Mouse (Mus musculus) erythroblast, embryonic 14.5 days (primary cell): ENCODE data around the gene Aamp. TPM values are rescaled to one million over a fixed set of nuclear protein-coding genes. Genes with fewer than 3 reads are reported as not detected.

ENCODE experiments used
- H3K27me3 ChIP-seq: 2 replicates; pipeline ENCODE4 v1.6.1; 2012; ENCODE audit warnings: inconsistent platforms; ENCODE audit not compliant: control insufficient read depth
- H3K36me3 ChIP-seq: 2 replicates; pipeline ENCODE4 v1.6.1; 2012; ENCODE audit warnings: mild to moderate bottlenecking, inconsistent platforms; ENCODE audit not compliant: control insufficient read depth
- H3K4me1 ChIP-seq: 2 replicates; pipeline ENCODE4 v1.6.1; 2012; ENCODE audit warnings: inconsistent platforms; ENCODE audit not compliant: control insufficient read depth
- H3K4me3 ChIP-seq: replicated peaks from 2 replicates; pipeline ENCODE3; 2012; ENCODE audit warnings: moderate library complexity, mild to moderate bottlenecking, inconsistent platforms
- H3K9me3 ChIP-seq: 2 replicates; pipeline ENCODE4 v1.6.1; 2012; ENCODE audit warnings: low read length, inconsistent platforms, mixed read lengths; ENCODE audit not compliant: control insufficient read depth
- GATA1 ChIP-seq: IDR thresholded peaks from 2 replicates; pipeline ENCODE4 v1.6.1; 2012; ENCODE audit warnings: low read length, inconsistent platforms, mixed read lengths
- TAL1 ChIP-seq: IDR thresholded peaks from 3 replicates; pipeline ENCODE4 v1.6.1; 2012; ENCODE audit warnings: low read length, inconsistent platforms, mixed read lengths
- polyA plus RNA-seq: library from polyadenylated mRNA; stranded (reverse); fragments of >175 nt; gene quantifications from 2 replicates; pipeline ENCODE4 v1.2.3, GENCODE M21; 2012

Gene Aamp
- polyA plus RNA-seq, 1 experiment: 15.5 TPM

DNA sequence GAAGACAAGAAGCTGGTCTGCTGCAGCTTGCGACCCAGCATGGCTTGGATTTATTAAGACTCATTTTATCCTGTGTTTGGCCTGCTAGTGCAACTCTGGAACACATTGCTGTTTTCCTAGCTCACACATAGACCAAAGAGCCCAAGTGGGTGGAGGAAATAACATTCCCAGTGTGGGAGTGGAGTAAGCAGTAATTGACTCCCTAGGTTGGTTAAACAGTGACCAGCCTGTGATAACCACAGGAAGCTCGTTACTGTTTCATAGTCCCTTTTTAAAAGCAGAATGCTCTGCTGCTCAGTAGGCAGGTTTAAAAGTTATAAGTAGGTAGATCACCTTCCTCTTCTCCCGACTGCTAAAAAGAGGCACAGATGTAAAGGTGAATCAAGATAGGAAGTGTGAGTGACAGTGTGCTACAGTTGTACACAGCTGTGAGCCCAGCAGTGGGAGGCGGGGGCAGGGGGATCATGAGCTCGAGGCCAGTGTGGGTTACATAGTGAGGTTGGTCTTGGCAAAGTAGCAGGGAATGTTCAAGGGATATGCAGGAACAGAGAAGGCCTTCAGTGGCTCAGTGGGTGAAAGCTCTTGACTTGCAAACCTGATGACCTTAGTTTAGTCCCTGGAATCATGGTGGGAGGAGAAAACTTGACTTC lies 35.1 kb downstream of the Aamp start:
- Histone ChIP-seq H3K4me1 (peaks cover 1% of the 10 kb centered on the region), H3K4me3 (no peak overlapping the region), H3K9me3 (no peaks in the 10 kb centered on the region), H3K36me3 (peaks cover 80% of the 10 kb centered on the region), H3K27me3 (no peaks in the 10 kb centered on the region)
- no peak for TF ChIP-seq TAL1
- no peak for TF ChIP-seq GATA1

DNA sequence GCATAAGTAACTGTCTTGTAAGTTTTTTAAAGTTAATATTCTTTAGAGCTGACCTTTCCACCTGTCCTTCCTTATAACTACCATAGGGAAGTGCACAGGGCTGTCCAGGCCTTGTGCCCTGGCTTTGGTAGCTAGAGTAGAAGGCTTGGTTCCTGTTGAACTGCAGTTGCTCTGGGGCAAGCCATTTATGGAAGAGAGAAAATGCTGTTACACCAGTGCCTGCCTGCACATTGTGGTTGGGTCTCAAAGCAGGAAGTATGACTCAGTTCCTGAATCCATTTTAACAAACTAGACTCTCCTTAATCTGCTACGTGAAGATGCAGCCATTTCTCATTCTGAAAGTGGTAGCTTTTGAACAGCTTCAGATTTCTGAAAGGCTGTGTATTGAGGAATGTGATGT lies 35.7 kb downstream of the Aamp start:
- Histone ChIP-seq H3K36me3 (peaks cover 76% of the 10 kb centered on the region), H3K27me3 (no peaks in the 10 kb centered on the region), H3K4me3 (no peak overlapping the region), H3K4me1 (peaks cover 2% of the 10 kb centered on the region), H3K9me3 (no peaks in the 10 kb centered on the region)
- no peak for TF ChIP-seq TAL1
- TF ChIP-seq GATA1: no peak

DNA sequence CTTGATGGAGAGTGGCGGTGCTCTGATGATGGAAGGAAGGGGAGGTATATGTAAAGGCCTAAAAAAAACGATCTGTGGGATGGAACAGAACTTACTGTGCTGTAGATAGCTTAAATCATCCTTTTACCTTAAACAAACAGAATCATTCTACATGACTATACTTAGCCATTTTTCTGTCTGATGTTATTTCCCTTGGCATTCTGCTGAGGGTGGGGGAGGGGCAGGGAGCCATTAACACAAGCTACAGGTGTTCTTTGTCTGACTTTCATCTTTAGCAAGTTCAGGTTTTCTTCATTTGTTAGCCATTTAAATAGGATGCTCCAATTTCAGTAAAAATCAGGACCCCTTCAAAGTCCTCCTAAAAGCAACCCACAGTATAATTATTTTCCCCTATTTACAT lies 39.0 kb downstream of the Aamp start:
- Histone ChIP-seq H3K9me3 (no peaks in the 10 kb centered on the region), H3K27me3 (no peaks in the 10 kb centered on the region), H3K4me3 (no peak overlapping the region), H3K36me3 (peaks cover 63% of the 10 kb centered on the region), H3K4me1 (peaks cover 12% of the 10 kb centered on the region)
- no peak for TF ChIP-seq GATA1
- TF ChIP-seq TAL1: no peak

DNA sequence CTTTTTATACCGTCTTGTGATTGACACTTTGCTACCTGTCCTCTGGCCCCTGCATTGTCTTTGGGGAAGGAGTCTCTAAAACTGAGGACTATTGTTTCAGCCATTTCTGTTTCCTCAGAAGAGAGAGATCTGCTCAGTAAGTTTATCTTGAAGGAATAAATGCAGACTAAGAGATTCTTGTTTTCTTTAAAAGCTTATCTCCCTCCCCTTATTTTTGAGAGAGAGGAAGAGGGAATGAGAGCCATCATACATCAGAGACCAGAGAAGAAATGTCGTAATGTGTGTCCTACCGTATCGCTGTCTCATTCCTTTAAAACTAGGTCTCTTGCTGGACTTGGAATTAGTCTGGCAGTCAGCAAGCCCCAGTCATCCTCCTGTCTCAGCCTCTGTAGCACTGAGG lies 43.7 kb downstream of the Aamp start:
- Histone ChIP-seq H3K27me3 (no peaks in the 10 kb centered on the region), H3K36me3 (peaks cover 27% of the 10 kb centered on the region), H3K4me1 (peaks cover 54% of the 10 kb centered on the region), H3K9me3 (no peaks in the 10 kb centered on the region), H3K4me3 (no peak overlapping the region)
- TF ChIP-seq TAL1 (no peak), GATA1 (no peak)

DNA sequence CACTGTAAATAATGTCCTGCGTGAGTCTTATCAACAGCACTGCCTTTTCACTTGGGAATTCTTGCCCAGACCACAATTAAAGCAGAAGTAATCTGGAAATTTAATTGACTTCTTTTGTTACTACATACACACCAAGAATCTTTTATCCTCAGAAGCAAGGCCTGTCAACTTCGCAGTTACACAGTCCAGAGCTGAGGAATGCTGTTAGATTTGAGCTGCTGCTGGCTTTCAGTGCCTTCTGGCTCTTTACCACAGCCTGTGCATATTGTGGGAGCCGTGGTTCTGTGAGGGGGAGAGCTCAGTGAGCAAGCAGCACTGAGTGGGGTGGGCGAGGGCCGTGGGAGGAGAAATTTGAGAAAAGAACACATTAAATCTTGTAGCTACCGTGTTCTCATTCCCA lies 44.2 kb downstream of the Aamp start:
- TF ChIP-seq TAL1: no peak
- TF ChIP-seq GATA1: no peak
- H3K4me3 ChIP-seq: no peak overlapping the region

DNA sequence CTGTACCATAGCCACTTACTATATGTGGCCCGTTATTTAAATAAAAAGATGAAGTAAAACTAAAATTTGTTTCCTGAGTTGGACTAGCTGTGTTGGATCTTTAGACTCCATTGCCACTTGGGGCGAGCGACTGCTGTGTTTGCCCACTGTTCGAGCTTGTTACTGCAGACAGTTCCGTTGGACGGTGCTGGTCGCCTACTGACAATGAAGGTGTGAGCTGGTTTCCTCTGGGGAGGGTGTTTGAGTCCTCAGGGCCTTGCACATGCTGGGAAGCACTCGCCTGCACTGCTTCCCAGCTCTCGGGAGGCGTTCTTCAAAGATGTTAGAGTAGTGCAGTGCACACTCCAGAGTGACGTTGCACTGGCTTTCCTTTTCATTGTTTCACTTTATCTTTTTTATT lies 44.9 kb downstream of the Aamp start:
- peak overlapping the region; percentile 99 for H3K4me3 ChIP-seq
- TF ChIP-seq GATA1: no peak
- H3K27me3 ChIP-seq: no peaks in the 10 kb centered on the region
- H3K9me3 ChIP-seq: no peaks in the 10 kb centered on the region
- peaks cover 56% of the 10 kb centered on the region for H3K4me1 ChIP-seq
- H3K36me3 ChIP-seq: peaks cover 24% of the 10 kb centered on the region

More for the DNA sequence above, 44.2 kb downstream of the Aamp start:
- no peaks in the 10 kb centered on the region for H3K9me3 ChIP-seq
- H3K4me1 ChIP-seq: peaks cover 57% of the 10 kb centered on the region
- peaks cover 24% of the 10 kb centered on the region for H3K36me3 ChIP-seq
- H3K27me3 ChIP-seq: no peaks in the 10 kb centered on the region

DNA sequence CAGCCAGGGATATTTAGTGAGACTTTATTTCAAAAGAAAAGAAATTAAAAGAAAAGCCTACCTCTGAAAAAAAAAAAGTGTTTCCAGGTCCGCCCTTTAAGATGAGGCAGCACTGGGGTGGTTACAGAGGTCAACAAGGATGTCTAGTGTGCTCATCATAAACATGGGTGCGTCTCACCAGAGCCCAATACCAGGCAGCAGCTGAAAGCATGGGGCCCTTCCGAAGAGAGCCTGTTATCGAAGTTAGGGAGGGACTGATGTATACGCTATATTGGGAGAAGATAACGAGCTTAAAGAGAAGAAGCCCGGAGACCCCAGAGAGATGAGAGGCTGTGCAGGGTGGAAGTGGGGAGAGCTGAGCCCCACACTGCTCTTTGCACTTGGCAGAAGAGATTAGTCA lies 45.4 kb downstream of the Aamp start:
- no peaks in the 10 kb centered on the region for H3K9me3 ChIP-seq
- H3K36me3 ChIP-seq: peaks cover 22% of the 10 kb centered on the region
- H3K27me3 ChIP-seq: no peaks in the 10 kb centered on the region
- H3K4me1 ChIP-seq: peaks cover 56% of the 10 kb centered on the region
- peak overlapping the region; percentile 99 for H3K4me3 ChIP-seq
- TF ChIP-seq TAL1: no peak
- TF ChIP-seq GATA1: no peak

DNA sequence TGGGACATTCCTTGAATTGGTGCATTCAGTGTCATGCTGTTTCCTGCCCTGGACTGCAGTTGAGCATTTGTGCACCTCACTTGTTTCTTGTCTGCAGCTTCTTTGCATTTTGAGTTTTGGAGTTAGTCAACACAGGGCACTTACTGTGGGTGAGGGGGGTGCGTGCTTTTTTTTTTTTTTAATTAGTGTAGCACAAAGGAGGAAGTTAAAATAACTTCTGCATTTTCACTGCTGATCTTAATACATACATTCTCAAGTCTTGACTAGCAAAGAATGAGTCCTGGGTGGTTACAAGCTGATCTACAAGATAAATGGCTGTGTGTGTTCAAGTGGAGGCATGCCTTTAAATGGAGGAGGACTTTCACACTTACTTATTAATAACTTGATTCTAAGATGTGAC lies 46.4 kb downstream of the Aamp start:
- H3K9me3 ChIP-seq: no peaks in the 10 kb centered on the region
- peaks cover 19% of the 10 kb centered on the region for H3K36me3 ChIP-seq
- no peaks in the 10 kb centered on the region for H3K27me3 ChIP-seq
- TF ChIP-seq GATA1 (no peak), TAL1 (no peak)
- peaks cover 52% of the 10 kb centered on the region for H3K4me1 ChIP-seq
- H3K4me3 ChIP-seq: peak overlapping the region; percentile 99

DNA sequence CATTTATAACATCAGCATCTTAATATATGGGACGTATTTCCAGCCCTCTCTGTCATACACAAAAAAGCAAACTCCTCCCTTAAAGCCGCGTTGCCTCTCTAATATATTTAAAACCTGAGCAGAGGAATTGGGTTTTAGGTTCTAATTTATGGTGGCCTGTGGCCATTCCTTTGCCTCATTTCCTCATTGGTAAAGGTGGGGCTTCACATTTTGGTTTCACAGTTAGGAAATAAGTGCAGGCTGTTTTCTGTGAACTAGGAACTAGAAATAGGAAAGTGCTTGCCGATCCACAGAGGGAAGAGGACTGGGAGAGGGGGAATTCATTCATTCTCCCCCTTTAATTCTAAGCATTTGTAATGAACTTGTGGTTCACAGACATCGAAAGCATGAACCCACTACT lies 46.9 kb downstream of the Aamp start:
- Histone ChIP-seq H3K27me3 (no peaks in the 10 kb centered on the region), H3K9me3 (no peaks in the 10 kb centered on the region), H3K36me3 (peaks cover 14% of the 10 kb centered on the region), H3K4me1 (peaks cover 52% of the 10 kb centered on the region), H3K4me3 (peak overlapping the region; percentile 99)
- TF ChIP-seq TAL1: no peak
- no peak for TF ChIP-seq GATA1

DNA sequence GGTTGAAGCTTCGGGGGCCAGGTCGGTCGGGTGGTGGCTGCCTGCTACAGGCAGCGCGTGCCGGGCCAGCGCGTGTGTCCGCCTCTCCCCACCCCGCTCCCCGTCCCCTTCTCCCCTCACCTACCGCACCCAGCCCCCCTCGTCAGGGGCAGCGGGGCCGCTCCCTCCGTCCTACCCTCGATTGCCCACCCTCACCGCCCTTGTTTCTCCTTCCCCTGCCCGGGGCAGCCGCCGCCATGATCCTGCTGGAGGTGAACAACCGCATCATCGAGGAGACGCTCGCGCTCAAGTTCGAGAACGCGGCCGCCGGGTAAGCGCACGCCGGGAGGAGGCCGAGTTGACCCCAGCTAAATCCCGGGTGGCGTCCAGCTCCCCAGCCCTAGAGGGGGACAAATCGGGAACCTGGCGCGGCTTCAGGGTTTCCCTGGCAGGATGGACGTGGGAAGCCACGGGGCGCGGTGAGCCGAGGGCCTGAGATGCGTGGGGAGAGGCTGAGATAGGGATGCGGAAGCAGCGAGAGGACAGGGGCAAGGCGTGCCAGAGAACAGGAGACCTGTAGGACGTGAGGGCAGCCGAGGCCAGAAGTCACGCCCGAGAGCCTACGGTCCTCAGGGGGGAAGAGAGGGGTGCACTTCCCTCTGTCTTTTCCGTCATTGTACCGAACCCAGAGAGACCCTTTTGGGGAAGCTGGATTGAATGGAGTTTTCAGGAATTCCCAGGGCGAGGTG lies 47.8 kb downstream of the Aamp start:
- TF ChIP-seq GATA1 (no peak), TAL1 (no peak)
- H3K9me3 ChIP-seq: no peaks in the 10 kb centered on the region
- peaks cover 10% of the 10 kb centered on the region for H3K36me3 ChIP-seq
- H3K4me3 ChIP-seq: peak overlapping the region; percentile 99
- H3K4me1 ChIP-seq: peaks cover 56% of the 10 kb centered on the region
- H3K27me3 ChIP-seq: no peaks in the 10 kb centered on the region
